Mouse (Mus musculus): ENCODE measurements around the gene Entpd3.
"Not testable (repeated sequence)": the region's sequence is repeated elsewhere in the genome, so short reads cannot be mapped to it uniquely, and the experiment has no call there.

Entpd3 gene

DNA sequence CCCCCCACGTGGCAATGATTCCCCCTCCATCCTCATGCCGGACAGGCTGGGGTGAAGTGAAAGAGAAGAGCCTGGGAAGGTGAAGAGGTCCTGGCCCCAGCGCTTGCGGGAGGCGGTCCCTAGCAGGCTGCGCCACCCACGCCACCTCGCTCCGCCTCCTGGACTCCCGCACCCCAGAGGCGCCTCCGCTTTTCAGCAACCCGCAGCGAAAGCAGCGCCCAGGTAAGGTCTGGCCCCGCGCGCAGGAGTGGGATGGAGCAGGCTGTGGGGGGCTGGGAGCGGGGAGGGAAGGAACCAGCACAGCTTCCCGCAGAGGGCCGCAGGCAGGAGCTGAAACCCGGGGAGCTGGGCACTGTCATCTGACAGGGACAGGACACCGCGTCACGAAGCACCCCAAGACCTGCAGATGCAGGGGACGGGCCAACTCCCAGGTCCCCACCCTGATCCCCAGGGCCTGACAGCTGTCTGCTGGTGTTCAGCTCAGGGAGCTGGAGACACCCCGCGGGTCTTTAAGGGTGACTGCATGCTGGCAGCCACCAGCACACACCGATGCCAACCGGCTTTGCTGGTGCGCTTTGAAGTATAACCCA lies at the start of gene Entpd3:
Gene Entpd3, plus strand, starts transcription at position 157 of the 590 bp plus-strand sequence.
- DNase-seq: no peak

DNA sequence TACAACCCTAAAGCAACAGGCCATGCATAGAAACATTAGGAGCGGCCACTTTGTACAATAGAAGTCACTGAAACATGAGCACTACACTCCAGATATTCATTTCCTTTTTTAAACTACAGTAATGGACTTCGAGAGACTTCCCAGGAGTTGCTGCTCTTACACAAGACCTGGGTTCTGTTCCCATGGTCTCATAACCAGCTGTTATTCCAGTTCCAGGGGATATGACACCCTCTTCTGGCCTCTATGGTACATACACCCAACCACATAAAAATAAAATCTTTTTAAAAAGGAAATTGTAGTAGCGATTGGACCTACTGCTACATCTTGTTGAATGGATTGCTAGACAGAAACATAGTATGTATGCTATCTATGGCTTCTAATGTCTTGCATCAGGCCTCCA lies 48.1 kb upstream of the Entpd3 start:
- no peak for DNase-seq

DNA sequence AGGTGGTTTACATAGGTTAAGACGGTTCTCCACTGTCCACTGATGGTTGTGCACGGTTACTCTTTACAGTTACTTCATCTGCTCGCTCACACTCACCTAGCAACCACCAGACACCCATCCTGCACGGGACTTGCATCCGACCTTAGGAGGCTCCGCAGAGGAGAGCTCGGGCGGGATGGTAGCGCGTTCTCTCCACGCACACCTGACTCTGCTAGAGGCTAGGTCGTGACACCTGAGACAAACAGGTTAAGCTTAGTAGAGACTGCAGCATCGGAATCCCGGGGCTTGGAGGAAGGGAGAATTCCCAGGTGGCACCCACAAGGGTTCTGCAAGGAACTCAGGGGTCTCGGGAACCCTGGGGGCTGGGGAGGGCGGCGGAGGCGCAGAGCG lies 47.6 kb upstream of the Entpd3 start, which contains the start of gene Eif1b:
Gene Eif1b, plus strand, starts transcription at position 223 of the 390 bp plus-strand sequence.
- no peak for DNase-seq

DNA sequence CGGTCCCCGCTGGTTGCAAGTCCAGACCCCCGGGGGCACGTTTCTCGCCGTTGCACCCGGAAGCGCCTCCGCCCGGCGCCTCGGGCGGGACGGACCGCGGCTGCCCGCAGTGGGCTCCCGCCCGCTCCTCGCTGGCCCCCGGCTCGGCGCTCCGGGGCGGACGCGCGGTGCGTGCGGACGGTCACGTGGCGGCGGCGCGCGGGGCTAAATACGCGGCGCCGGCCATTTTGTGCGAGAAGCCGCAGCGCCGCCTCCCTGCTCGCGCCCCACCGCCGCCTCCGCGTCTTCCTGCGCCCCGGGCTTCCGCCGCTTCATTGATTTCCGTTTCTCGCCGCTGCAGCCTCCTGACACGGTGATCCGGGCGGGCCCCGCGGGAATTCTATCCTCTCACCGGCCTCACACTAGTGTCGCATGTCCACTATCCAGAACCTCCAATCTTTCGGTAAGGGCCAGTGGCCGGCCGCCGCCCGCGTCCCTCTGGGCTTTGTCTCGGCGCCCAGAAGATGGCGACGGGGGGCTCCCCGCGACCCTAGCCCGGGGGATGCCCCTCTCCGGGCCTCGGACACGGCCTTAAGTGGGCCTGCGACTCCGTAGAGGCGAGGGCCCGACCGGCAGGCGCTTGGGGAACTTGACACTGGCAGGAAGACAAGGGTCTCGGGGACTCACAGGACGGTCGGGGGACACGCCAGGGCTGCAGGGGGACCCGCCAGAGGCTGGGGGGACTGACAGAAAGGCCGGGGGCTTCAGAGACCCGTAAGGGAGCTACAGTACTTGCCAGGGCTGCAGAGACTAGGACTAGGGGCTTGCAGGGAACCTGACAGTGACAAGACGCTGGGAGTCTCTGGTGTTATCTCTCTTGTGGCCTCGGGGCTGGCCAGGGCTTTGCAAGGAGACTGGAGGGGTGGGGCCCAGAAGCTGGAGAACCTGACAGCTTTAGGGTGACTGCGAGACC lies 46.9 kb upstream of the Entpd3 start:
- peak; percentile 78 to 80 for DNase-seq

DNA sequence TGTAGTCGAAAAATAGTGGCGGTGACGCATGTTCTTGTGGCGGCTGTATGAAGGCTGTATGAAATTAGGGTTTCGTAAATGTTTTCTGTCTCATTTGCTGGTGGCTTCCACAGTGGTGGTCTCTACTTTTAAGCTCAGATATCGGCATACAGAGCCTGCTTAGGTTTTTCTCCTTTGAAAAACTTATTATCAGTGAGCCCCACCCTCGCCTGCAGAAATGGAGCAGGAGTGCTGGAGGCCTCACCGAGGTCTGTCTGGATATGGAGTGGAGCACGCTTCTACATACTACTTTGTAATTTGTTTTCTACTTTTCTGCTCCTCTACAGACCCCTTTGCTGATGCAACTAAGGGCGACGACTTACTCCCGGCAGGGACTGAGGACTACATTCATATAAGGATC lies 45.8 kb upstream of the Entpd3 start:
- DNase-seq: no peak

DNA sequence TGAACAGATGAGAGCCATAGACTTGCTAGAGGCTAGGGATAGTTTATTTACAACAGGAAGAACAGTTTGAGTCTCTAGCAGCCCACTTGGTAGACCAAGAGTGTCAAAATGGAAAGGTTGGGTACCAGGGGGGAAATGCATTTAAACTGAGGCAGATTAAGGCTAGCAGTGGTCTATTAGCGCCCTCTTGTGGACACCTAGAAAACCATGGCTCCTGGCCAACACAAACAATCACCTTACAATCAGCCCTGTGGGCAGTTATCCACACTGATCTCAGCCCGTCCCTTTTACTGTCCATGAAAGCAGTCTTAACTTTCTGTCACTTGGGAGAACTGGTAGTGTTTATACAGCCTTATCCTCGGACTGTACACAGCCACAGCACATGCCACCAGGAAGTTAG lies 42.9 kb upstream of the Entpd3 start:
- DNase-seq: peak; percentile 70 to 72

DNA sequence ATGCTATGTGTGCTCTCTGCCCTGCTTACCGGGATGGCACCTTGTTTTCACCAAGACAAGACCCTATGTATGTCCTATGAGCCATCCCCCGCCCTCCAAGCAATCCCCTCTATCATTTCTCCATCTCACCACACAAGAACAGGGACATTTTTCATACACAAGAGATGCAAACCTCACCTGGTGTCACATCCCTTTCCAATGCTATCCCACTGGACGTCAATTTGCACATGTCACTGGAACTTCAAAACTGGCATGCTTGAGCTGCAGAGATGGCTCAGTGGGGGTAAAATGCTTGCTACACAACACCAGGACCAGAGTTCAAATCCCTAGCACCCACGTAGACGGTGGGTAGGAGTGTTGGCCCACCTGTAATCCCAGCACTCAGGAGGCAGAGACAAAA lies 41.6 kb upstream of the Entpd3 start:
- DNase-seq: no peak

DNA sequence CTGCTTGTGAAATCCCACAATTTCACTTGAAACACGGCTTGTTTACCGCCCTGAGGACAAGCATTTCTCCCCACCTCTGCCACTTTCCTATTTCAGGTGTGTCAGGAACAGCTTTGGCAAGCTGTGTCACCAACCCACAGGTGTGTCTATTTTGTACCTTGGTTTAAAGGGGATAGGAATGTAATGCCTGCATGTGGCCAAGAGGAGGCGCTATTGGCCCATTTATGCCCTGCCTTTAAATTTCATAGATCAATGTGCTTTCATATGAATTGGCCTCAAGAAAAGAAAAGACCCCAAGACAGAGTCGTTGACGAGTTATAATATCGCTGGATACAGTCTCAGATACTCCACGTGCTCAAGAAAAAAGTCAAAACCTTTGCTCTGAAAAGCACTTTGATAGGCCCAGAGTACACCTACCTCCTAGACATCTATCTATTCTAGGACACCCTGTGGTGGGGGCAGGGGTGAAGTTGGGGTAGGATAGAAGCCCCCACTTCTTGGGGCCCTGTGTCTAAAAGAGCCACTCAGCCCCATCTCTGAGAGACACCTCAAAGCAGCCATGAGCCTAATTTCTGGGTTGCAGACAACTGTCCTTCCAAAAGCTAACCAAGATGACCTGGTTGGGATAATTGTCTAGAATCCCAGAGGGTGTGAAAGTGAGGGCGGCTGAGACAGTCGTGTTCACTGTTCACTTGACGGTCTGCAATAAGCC lies 38.3 kb upstream of the Entpd3 start:
- DNase-seq: peak; percentile 29 to 42

DNA sequence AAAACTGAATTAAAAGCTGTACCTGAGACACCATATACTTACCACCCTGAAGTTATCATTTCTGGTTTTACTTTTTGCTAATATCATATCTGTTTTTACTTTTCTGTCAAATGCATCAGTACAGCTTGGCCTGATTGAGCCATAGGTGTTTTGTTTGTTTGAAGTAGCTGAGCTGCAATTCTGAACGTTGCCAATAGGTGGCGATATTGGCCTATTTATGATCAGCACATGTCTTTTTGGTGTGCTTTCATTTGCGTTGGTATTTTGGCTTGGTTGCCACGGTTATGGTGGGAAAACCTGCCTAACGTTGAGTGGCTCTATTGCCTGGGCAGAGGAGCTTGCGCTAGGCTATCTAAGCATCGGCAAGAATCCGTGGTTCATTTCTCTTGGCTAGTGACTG lies 37.6 kb upstream of the Entpd3 start:
- peak; percentile 81 to 82 for DNase-seq

DNA sequence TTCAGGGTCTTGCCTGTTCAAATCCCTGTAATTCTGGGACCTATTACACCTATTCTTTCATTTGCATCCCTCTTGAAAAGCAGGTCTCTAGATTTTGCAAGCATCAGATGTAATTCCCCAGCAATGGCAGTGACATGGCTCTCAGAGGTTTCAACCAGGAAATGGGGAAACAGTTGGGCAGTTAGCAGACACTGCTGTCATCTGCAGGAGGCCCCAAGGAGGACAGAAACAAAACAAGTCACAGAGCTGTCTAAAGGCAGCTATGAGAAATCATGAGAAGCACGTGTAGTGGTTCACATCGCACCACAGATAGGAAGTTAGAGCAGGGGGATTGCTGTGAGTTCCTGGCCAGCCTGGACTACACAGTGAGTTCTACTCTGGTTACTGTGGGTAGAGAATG lies 35.2 kb upstream of the Entpd3 start:
- DNase-seq: no peak

DNA sequence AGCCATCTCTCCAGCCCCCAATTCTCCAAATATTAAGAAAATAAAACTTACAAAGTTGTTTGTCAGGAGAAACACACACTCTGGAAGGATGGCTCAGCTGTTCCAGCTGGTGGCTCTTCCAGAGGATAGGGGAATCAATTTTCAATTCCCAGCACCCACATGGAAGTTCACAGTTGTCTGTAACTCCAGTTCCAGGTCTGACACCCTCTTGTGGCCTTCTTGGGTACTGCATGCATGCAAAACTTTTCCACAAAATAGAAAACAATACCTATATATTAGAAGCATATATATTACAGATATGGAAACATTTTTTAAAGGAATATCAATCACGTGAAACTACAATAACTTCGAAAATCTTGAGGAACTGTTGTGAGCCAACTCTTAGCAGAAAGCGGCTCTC lies 27.8 kb upstream of the Entpd3 start:
- peak; percentile 53 to 57 for DNase-seq

DNA sequence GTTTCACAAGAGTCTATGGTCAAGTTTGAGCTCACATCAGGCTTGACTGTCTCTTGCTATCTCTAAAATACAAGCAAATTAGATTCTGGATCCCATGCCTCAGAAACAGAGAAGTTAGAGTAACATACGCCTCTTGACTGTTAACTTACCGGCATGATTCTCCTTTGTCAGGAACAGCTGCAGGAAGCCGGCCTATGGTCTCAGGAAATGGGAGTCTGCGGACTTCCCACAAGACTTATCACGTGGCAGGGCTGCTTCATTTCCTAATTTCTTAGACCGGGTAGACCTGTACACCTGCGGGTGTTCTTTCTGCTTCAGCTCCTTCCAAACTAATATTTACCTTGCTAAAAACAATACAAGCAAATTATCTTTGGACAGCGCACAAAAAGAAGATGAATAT lies 22.9 kb upstream of the Entpd3 start:
- DNase-seq: no peak

DNA sequence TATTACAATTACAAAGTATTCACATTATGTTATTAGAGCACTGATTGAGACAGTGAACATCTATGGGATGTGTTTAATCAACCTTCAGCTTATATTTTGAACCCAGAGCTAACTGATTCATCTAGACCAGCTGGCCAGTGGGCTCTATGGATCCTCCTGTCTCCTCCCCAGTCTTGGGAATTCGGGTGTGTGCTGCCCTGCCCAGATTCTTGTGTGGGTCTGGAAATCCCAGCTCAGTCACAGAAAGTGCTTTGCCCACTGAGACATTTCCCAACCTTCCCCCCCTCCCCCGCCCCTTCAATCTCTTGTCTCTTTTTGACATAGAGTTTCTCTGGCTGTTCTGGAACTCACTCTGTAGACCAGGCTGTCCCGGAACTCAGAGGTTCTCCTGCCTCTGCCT lies 20.7 kb upstream of the Entpd3 start:
- DNase-seq: no peak

DNA sequence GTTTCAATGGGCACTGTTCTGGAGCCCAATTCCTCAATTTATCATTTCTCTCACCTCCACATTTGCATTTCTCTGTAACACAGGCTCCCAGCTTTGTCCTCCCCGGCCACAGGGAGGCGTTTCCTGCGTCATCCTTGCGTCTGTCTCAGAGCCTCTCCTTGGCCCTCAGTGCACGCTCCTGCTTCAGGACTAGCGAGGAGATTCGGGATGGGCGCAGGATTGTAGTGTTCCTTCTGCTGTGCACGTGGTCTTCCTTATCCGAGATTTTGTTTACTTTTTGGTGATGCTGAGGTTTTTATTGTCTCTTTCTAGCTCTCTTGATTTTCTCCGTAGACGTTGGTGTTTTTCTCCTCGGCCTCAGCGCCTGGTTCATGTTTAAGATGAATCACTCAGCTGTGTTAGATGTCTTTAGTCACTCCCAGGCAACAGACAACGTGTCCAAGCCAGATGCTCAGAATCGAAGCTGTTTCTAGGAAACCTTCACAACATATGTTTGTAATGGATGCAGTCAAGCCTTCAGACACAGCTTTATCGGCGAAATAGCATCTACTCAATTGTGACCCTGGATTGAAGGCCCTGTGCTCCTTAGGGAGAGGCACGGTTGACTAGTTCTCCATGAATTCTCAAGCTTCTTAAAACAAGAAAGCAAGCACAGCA lies 20.0 kb upstream of the Entpd3 start:
- no peak for DNase-seq

DNA sequence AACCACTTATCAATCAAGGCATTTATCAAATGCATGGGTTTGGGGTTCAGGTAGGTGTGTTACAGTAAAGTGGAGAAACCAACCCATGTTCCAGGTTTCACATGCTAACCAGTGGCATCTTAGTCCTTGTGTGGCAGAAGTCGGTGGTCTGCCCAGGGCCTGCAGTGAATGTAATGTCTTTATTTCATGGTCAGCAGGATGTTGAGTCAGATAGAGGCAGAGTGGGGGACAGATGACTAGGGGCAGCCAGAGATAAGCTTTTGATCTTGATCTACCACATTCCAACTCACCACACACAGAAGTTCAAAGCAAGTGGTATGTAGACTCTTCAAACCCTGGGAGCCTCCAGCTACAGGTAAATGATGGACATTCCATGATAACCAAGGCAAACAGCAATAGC lies 18.5 kb upstream of the Entpd3 start:
- DNase-seq: no peak

DNA sequence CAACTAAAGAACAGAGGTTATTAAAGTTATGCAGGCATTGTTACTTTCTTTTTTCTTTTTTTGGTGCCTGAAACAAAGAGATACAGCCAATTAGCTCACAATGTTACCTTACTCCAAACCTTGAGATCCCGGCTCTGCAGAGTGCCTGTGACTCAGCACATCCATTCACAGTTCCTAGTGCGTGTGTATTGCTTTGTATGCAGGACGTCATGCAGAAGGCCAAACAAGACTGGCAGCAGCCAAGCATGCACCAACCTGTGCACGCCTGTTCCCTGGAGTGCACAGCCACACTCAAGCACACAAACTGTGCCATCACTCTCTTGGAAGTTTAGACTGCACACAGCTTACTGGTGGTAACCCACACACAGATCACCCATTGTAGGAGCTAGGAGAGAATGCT lies 12.3 kb upstream of the Entpd3 start:
- DNase-seq: no peak

DNA sequence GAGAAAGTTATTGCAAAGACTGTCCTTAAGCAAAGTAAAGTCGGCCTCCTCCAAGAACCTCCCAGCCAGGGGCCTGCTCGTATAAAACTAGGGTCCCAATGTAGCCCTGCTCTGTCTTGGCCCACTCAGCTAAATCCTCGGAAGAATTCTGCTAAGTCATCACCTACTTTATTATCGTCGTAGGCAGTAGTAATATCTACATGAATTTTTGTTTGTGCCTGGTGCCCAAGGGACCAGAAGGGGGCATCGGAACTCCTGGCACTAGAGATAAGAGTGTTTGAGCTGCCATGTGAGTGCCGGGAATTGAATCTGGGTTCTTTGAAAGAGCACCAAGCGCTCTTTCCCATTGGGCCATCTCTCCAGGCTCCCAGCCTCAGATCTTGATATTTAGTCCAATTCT lies 11.7 kb upstream of the Entpd3 start:
- DNase-seq: no peak

DNA sequence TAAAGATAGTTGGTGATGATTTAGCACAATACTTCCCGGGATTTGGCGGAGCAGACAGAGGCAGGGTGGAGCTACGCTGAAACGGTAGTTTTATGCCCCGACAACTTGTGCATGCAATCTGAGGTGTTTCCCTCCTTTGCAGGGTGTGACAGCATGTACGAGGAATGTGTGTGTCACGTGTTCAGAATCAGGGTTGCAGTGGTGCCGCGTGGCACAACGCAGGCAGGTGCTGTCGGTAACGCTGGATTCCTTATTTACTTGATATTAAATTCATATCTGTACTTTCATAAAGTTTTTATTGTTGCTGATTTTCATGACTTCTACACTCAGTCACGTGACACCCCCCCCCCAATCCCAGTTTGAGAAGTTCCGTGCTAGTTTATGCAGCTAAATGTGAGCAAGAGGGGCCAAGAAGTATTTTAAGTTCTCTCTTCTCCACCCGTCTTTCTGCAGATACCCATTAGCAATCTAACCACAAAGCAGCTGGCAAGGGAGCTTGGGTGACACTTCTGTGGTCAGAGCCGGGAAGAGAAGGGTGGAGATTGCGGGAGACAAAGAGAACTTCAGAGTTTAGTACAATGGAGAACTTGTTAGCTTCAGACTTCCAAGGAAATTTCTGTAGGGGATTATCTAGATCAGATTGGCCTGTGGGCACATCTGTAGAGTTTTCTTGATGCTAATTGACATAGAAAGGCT lies 10.7 kb upstream of the Entpd3 start:
- DNase-seq: no peak

DNA sequence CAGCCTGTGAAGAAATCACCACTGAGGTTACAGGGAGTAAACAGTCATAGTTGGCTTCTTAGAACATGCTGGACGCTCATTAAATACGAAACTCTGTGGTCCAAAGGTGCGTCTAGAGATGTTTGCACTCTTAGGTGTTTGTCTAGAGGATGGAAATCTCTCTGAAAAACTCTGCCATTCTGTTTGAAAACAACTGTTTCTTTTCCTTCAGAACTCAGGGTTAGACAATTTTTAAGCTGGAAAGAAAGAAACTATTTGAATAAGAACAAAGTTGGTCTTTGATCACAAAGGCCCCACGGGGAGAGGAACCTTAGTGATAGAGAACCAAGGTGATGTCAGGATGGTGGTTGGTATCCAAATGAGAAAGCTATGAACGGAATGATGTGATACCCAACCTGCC lies 9.1 kb upstream of the Entpd3 start:
- no peak for DNase-seq

DNA sequence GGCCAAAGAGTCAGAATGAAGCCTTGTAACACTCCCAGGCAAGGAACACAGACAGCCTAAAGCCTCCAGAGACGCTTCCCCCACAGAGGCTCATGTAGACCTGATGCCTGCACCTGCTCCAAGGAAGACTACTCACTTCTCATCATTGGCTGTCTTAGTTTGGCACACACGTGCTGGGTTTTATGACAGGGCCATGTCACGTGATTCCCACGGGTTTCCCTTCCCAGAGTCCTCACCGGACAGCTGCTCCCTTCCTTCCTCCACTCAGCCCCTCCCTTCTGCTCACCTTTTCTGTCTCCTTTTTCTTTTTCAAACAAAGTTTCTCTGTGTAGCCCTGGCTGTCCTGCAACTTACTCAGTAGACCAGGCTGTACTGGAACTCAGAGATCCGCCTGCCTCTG lies 7.6 kb upstream of the Entpd3 start:
- no peak for DNase-seq

DNA sequence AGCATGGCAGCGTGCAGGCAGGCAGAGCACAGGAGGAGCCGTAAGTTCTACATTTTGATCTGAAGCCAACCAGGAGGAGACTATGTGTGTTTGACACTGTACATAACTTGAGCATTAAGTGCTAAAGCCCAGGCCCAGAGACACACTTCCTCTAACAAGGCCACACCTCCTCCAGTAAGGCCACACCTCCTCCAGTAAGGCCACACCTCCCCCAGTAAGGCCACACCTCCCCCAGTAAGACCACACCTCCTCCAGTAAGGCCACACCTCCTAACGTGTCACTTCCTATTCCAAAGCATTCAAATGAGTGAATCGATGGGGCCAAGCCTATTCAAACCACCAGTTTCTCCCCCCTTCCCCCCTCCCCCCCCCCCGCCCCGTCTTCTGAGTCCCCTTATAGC lies 6.9 kb upstream of the Entpd3 start:
- DNase-seq: peak; percentile 6 to 18

DNA sequence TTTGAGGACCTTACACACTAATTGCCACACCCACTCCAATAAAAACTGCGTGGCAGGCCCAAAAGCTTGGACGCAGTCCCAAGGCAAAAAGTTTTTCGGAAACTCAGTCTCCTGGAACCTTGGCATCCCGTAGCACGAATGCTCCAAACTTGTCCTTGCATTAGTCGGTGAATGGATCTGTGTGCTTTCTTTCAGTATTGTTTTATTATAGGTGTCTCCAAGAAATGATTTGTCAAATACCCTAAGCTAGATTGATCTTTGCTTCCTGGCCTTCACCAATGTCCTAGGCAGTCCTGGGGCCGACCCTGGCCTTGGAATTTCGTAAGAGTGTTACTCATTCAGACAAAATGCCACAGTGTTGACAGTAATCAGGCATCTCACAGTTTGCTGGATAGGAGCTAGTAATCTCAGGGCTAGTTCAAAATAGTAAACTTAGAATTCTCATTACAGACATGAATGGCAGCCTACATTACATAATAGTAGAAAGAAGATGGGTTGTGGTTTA lies 6.1 kb upstream of the Entpd3 start:
- DNase-seq: not testable (repeated sequence)

All from B cell, adult 2 months (primary cell).